Mouse (Mus musculus): ENCODE measurements at regions not wholly inside any gene's neighbourhood (a gene's known extent, or its start where the extent isn't known, plus 50 kb on each side); places are given as distances from the start of the nearest gene placed in this dataset.
A peak's percentile ranks its signal among the peaks of the same experiment; 100 is the strongest.

DNA sequence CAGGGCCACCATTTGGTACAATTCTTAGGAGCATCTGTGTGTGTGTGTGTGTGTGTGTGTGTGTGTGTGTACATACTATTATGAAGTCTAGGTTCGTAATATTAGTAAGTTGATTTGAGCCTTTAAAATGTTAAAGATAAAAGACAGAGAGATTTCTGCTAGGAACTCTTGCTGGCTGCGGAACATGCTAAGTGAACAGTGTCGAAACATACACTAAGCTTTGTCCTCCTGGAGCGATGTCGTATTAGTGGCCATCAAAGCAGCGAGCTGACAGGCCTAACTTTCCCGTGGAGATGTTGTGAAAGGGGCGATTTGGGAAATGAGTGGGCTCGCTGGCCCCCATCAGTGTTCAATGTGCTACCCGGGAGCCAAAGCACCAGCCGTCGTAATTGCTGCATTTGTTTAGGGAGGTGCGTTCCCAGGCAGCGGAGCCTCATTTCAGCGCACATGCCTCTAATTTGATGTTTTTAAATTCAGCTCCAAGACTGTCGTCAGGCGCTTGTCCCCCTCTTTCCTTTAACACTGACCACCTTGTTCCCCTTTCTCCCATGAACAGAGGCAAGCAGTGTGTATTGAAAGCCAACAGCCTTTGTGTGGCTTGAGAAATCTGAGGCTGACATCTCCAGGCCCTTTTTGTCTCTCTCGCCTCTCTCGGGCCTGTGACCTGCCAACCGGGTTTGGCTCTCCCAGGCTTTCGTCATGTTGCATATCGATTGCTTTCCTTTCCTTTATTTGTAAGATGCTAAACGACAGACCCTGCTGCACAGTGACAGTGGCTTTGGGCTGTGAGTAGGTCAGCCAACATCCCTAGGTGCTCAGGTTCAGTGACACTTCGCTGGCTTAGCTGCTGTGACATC lies 426.3 kb downstream of the Sorl1 start:
- DNase-seq (ENCODE audit: low spot score in 2 of 2) = peak; percentile 6 to 32

DNA sequence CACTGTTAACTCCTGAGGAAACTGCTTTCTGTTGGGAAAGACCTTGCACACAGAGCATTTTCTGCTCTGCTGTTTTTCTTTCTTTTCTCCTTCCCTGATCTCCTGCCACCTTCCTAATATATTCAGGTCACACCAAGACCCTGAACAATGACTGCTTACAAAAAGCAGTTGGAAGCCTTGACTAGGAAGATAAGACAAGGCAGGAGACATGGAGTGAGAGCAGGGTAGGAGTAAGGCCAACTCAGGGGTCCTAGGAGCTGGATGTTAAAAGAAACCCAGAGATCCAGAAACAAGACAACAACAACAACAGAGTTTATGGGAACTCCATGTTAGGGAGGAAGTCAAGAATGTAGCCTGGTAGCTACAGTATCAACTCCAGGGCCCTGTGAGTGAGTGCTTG lies 426.9 kb downstream of the Sorl1 start:
- DNase-seq (ENCODE audit: low spot score in 2 of 2) = no peak

DNA sequence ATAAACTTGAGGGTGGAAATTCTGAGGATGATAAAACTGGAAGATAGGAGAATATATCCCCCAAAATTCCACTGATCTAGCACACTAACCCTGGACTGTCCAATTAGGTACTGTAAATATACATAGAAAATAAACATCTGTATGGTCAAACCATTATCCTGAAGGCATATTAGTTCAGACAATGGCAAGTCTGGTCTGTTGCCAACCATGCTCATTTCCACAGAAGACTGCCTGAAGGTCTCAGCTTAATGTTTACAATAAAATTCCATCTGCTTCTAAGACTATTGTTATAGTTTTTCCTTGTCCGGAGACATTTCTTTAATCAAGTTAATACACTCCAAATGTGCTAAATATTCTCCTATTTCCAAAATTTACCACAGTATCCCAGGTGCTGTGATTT lies 441.2 kb downstream of the Sorl1 start:
- no peak for DNase-seq (ENCODE audit: low spot score in 2 of 2)

DNA sequence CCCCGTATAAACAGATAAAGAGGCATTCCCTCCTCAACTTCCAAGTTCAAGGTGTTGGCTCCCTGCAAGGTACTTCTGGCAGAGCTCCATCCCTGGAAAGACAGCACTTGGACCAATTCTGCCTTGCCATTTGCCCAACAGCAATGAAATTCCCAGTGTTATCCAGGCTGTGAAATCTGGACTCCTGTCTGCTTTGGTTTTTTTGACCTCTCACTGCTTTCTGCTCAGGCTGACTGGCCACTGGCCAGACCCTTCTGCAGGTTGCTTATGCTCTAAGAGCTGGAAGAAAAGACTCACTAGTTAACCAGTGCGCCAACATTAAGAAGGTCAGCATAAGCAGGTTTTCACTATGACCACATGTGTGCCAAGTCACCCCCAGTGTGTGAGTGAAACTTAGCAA lies 448.4 kb downstream of the Sorl1 start:
- DNase-seq (ENCODE audit: low spot score in 2 of 2) = no peak

DNA sequence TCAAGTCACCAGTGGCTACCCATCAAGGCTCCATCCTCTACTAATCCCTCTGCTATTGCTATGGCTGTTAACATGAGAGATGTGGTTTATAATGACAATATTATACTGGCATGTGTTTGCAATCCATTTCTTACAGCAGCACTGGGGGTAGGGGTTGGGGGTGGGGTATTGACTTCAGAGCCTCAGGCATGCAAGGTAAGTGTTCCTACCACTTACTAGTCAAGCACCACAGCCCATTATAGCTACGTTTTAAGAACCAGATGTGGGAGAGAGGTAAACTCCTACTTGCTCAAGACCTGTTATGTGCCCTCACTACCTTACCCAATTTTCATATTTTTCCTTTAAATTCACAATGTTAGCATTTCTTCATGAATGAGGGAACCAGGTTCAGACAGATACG lies 451.1 kb downstream of the Sorl1 start:
- no peak for DNase-seq (ENCODE audit: low spot score in 2 of 2)

DNA sequence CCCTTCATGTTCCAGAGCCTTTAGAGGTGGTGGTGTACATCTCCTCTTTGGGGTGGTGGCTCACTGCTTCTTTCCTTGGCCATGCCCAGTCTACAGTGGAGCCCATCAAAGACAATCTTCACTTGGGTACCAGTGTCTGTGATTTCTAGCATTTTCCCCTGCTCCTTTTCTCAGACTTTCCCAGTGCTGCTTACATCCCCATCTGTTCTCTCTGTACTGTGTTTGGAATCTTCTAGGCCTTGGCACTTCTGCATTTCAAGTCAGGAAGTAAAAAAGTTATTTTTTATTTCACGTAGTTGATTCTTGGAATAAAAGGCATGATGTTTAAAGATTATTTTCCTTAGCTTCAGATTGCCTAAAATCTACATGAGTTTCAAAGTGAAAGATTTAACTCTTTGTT lies 455.4 kb downstream of the Sorl1 start:
- no peak for DNase-seq (ENCODE audit: low spot score in 2 of 2)

DNA sequence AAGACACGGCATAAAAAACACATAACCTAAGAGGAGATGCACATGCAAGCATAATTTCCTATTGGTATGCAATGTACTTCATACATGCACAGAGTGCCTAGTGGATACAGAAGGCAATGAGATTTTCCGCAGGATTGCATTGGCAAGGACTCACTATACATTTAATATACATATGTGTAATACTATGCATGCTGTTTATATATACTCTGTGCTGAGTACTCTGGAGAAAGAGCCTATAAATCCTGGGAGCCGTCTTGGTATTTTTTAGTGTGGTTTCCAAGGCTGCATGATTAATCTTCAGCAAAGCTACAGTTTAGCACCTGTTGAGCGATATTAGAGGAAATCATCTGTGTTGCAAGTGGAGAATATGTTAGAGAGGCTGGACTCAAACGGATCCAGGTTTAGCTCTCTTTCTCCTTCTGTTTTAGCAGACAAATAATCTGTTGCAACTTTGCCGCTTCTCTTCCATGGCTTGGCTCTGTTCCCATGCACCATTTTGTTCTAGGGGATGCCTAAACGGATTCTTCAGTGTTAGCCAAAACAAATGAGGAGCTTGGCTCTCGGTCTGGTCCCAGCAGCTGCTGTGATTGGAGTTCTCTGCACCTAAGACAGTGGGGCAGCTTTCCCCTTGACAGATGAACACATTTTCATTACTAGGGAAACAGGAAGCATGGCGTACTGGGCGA lies 459.0 kb downstream of the Sorl1 start:
- DNase-seq (ENCODE audit: low spot score in 2 of 2) = peak; percentile 21 to 28

DNA sequence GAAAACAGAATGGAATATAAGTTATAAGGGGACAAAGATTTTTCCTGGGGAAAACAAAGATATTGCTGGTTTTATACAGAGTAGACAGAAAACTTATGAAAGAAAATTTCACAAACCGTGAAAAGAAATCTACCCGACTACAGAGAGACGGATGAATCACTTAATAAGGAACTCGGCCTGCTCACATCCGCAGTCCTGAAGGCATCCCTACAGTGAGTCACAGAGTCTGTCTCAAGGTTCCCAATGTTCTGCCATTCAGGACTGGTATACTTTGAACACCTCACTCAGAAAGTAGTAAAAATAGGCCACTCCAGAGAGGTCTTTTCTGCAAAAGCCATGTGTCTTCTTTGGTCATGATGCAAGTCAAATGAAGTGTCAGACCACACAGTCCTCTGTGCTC lies 463.5 kb downstream of the Sorl1 start:
- no peak for DNase-seq (ENCODE audit: low spot score in 2 of 2)

DNA sequence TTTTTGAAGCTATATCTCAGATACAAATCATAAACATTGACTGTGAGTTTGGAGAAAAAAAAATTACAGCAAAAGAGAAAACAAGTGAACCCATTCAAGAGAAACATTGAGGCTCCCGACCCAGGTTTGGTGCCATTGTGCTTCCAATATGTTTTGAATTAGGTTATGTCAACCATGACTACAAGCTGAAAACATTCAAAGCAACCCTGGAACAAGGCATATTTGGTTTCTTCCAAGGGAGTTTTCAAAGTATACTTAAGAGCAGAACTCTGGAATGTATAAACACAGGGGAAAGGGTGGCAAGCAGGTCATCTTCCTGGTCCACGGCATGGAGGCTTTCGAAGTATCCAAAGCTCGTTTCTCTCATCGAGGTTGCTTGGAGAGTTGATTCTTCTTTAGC lies 464.1 kb downstream of the Sorl1 start:
- no peak for DNase-seq (ENCODE audit: low spot score in 2 of 2)

DNA sequence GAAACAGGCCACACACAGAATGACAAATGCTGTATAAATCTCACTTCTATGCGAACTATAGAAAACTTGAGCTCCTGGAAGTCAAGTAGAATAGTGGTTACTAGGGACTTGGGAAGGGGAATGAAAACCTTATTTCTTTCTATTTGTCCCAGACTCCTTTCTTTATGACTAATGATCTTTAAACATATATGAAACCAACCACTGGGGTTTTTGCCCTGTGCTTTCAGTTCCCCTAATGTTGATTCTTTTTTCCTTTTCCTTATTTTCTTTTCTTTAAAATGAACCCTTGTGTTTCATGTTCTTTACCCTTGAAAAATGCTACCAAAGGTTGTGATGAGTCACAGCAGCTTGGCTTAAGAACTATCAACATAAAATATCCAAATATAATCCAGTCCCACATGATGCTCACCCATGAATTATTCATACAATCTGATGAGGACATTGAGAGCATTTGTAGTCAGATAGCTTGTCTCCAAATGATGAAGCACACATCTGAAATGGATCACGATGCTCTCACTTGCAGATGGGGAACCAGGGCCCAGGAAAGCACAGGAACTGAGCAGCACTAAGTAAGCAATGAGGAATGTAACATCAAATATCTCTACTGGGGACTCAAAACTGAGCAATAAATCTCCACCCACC lies 470.2 kb upstream of the Ubash3b start:
- DNase-seq (ENCODE audit: low spot score in 2 of 2) = peak in 1 of 2 experiments; percentile 34

DNA sequence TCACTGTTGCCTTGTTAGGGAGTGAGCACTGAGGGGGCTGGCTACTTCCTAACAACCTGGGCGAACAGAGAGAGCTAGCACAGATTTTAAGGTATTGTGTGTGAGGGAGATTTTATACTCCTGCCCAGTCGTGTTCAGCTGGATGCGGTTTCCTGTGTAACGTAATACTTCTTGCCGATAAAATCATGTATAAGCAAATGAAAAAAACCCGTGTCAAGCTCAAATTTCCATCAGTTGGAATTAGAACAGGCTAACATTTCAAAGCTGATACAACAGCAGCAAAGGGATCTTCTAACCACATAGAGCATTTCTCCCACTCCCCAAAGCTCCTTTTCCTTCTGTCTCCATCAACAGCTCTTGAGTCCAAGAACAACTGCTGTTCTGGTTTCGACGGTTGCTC lies 459.8 kb upstream of the Ubash3b start:
- DNase-seq (ENCODE audit: low spot score in 2 of 2) = no peak

DNA sequence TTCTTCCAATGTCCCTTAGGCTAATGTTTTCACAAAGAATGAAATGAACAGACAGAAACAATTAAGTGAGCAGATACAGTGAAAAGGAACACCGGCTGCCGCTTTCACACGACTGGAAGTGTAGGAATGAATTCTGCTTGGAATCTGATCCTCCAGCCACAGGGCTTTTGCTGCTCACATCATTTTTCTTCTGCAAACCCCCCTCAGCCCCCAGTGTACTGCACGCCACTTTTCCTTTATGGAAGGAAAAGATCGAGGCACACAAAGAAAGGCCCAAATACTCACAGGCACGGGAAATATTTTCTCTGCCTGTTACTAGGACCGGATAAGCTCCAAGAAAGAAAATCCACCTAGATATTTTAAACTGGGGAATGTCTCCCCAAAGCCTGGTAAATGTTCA lies 452.5 kb upstream of the Ubash3b start:
- DNase-seq (ENCODE audit: low spot score in 2 of 2) = no peak

DNA sequence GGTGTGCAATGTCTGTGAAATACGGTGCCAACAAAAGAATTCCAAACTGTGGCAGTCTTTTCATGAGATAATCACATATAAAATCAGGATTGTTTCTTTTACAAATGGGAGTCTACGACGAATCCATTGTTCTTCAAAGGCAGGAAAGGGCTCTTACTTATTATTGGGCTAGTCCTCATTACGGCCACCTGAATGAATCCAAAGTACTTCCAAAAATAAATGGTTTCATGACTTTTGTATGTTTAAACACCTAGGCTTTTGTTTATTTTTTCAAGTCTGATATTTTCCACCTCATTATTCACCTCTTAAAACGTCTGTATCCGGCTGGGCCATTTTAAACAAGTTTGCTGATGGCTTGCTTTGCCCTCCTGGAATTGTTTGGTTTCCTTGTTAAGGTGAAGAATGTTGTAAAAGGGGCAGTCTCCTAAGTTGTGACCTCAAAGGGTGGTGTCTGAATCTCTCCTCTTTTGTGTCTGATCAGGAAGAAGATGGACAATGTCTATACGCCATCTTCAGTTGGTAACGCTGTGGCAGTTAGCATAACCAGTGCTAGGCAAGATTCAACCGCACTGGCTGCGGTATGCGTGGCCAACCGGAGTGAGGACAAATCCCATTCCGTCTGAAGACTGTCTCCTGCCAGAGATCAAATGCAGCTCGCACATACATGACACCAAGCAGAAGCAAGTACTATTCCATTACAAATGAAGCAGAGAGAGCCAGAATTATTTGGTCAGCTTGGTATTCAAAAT lies 451.5 kb upstream of the Ubash3b start:
- no peak for DNase-seq (ENCODE audit: low spot score in 2 of 2)

DNA sequence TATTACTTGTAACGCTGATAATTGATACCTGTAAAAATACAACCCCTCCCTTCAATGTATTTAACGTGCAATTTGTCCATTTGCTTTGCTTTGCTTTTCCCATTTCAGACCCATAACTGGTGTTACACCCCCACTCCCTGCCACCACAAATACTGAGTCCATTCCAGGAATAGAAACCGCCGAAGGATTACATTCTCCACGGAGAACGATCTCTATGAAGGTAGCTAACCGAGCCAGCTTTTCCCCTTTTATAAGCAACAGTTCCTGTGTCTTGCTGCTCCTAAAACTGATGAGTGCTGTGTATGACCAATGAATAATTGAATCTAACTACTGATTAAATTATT lies 450.9 kb upstream of the Ubash3b start:
- peak in 1 of 2 experiments; percentile 34 for DNase-seq (ENCODE audit: low spot score in 2 of 2)

DNA sequence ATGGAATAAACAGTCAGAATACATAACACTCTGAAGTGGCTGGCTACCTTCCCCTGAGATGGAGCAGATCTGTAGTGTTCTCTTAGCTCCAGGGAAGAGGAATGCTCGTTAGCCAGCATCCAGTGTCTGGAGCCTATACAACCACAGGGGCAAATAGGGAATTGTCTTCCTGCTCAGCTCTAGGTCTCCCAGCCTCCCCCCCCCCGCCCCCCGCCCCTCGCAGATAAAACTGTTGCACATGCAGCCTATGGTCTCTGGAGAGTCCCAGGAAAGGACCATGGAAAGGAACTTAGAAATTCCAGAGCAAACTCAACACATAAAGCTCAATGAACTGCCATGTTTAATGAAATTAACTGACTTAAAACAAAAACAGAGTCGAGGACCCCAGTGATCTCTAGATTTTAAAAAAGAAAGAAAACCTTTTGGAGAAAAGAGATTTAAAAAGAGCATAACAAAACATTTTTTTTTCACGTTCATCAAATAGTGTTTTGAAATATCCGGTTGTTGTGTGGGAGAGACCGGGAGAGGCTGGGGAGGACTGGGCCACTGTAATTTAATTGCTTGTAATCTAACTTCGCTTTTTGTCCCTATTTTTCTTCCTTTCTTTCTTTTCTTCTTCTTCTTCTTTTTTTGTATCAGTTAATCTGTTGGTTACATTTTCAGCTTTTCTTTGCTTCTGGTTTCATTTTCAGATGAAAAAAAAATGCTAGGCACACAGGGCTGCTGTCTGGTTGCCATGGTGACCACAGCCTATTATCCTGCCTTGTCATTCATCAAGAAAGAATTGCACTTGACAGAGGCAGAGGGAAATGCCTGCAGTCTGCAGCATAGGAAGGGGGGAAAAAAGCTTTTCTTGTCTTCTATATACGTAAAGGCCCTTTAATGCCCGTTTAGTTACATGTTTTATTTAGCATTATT lies 450.3 kb upstream of the Ubash3b start:
- peak; percentile 48 to 59 for DNase-seq (ENCODE audit: low spot score in 2 of 2)

DNA sequence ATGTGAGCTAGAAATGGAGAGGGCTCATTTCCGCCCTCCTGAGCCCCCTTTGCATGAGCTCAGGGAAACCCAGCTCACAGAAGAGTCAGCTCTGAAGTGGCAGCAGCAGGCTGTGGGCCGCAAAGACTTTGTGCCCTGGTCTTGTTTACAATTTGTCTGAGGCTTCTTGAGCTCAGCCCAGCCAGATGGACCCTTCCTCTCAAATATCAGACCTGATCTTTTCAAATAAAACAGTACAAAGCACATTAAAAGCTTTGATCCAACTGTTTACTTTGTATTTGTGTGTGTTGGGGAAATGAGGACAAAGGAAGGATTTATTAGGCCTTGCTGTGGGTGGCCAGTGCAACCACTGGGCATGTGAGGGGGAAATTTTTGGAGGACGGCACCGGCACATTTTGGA lies 448.9 kb upstream of the Ubash3b start:
- no peak for DNase-seq (ENCODE audit: low spot score in 2 of 2)

DNA sequence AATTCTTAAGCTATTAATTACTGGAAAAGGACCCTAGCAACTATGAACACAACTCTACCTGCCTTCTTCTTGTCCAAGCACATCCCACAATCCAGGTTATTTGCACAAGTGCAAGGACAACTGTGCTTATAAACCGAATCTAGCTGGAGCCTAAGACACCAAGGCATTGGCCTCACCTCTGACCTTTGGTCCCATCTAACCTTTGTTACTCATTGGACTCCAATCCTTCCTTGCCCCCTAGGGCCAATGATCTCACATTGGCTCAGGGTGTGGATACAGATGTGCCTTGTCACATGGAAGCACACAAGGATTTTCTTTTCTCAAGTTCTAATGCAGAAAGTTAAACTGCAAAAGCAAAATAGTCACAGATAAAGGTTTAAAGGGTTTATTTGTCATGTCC lies 444.6 kb upstream of the Ubash3b start:
- no peak for DNase-seq (ENCODE audit: low spot score in 2 of 2)

DNA sequence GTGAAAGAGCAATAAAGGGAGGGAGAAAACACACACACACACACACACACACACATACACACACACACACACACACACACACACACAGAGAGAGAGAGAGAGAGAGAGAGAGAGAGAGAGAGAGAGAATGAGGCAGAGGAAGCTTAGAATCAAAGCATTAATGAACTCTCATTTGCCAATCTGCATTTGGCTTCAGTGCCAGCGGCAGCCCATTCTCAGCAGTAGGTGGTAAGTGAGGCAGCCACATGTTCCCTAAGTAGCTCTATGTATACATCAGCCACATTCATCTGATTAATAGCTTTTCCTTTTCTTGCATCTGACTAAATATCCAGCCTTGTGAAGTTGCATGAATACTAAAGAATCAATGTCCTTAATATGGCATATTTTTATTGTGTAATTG lies 443.4 kb upstream of the Ubash3b start:
- no peak for DNase-seq (ENCODE audit: low spot score in 2 of 2)

DNA sequence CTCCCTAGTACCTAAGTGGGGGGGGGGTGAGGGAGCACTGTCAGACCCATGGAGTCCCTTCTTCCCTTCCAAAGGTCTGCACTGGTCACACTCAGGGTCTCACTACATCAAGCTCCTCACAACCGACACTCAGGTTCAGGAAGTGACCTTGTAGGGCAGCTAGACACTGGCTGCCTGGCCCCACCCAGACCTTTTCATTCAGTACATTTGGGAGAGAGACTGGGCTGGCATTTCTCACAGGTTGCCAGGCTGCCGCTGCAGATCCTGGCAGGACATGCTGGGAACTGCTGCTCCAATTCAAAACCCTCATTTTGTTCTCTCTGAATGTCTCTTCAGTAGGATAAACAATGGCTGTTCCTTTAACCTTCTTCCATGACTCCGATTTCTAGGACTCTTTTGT lies 439.3 kb upstream of the Ubash3b start:
- no peak for DNase-seq (ENCODE audit: low spot score in 2 of 2)

DNA sequence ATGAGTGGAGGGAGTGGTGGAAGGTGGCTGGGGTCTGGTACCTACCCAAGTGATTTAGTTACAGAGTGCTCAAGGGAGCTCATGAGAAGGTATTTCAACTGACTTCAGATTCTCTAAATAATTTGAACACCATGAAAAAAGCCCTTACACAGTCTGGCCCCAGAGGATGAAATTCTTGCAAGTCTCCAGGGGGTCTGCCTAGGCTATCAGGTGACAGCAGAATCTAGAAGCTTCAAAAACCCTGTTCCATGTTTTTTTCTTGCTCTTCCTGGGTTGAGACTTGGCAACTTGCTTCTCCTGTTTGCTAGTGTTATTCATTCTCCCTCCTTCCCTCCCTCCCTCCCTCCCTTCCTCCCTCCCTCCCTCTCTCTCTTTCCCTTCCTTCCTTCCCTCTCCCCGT lies 438.4 kb upstream of the Ubash3b start:
- DNase-seq (ENCODE audit: low spot score in 2 of 2) = no peak

DNA sequence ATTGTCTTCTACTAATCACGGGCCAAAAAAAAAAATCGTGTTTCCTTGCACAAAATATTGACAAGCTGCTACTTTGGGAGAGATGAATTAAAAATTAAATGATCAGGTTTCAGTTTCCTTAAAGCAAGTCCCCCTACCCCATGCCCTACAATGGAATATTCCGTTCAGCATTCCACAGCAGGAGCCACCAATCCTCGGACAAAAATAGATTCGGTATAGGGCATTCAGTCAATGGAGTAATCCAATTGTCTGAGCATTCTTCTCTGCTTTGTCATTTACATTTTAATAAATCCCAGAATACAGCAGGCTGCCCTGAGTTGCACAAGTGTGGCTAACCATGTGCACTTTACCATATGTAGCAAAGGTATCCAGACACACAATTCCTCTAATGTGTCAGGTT lies 434.3 kb upstream of the Ubash3b start:
- DNase-seq (ENCODE audit: low spot score in 2 of 2) = no peak

Measured in right cerebral cortex, postnatal 36 days (tissue).